Mouse (Mus musculus): ENCODE results near the gene Dvl1. TPM values are rescaled to one million over a fixed set of nuclear protein-coding genes. Genes with fewer than 3 reads are reported as not detected.

Gene Dvl1
- total and polyA plus RNA-seq, 3 experiments, result 46.3 to 62.7 (median 47.3) TPM

DNA sequence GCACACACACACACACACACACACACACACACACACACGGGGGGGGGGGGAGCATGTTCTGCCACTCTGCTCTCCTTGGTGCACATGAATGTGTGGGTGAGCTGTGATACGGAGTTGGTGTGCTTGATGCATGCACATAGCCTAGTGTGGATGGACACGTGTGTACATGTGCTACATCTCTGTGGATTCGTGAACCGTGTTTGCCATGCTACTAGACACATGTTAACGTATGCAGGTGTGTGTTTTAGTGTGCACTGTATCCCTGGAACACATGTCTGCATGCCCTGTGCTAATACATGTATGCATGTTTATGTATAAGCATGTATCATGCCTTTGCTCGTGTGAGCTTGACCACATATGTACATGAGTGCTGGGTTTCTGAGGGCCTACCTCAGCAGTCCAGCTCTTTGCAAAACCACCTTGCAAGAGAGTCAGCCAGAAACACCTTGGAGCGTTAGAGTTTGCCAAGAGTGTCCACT lies 46.0 kb downstream of the Dvl1 start:
- peak overlapping the region; percentile 39 for H3K9ac ChIP-seq (ENCODE audit: low read depth, low read length)
- intact Hi-C loops (cut with DNase I), result loop anchor here (2.0 to 5.0 kb wide), 3 partner anchors 24 to 219 kb away; partner anchors contain the start of genes Cptp, Ints11 and Ube2j2
- 57% methylated on average over 8 of the region's 8 CpGs for WGBS
- no peaks in the 10 kb centered on the region for H3K27me3 ChIP-seq (ENCODE audit: control insufficient read depth, insufficient read depth, low read length)
- DNase-seq, result peak; percentile 2 to 15
- TF ChIP-seq EP300 (IDR thresholded peaks at IDR 0.05; ENCODE audit: insufficient read depth, low read depth, low read length) (no peak), POLR2A (IDR thresholded peaks at IDR 0.05; ENCODE audit: insufficient read depth, low read depth, low read length) (no peak), CTCF (IDR thresholded peaks at IDR 0.05) (no peak)
- H3K4me1 ChIP-seq (ENCODE audit: control insufficient read depth, insufficient read depth, low read length), result peaks cover 27% of the 10 kb centered on the region
- H3K36me3 ChIP-seq (ENCODE audit: control insufficient read depth, insufficient read depth, low read length), result peaks cover 3% of the 10 kb centered on the region
- peak overlapping the region; percentile 23; the same call in 1 of the 2 replicates for H3K4me3 ChIP-seq
- H3K79me2 ChIP-seq (replicated peaks; ENCODE audit: control insufficient read depth, insufficient read depth, low read length), result peaks cover 10% of the 10 kb centered on the region; the same call in 1 of the 2 replicates
- H3K27ac ChIP-seq, result peak overlapping the region; percentile 76

DNA sequence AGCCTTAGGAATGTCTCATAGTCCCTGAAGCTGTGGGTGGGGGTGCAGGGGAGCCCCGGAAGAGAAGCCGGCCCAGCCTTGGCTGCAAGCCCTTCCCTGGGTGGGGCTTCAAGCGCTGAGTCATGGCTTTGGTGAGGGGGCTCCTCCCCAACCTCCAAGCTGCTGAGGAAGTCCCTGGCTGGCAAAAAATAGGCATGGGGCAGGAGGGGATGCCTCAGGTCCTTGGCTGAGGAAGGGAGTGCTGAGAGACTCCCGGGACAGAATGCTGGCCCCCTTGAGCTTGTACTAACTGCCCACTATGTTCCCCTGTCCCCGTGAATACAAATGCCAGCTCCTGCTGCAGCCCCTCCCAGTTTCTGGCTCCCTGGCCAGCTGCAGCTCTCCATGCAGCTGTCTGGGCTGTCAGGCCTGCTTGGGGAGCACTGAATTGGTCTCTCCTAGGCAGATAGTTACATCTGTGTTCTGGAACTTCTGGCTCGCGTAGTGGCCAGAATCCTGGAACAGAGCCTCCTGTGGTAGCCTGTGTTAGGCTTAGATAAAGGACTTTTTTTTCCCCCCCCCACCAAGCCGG lies 47.2 kb downstream of the Dvl1 start:
- DNase-seq, result peak; percentile 88 to 89
- peaks cover 3% of the 10 kb centered on the region for H3K36me3 ChIP-seq (ENCODE audit: control insufficient read depth, insufficient read depth, low read length)
- peak overlapping the region; percentile 6 for H3K9ac ChIP-seq (ENCODE audit: low read depth, low read length)
- peak overlapping the region; percentile 33 for H3K4me3 ChIP-seq
- H3K79me2 ChIP-seq (replicated peaks; ENCODE audit: control insufficient read depth, insufficient read depth, low read length), result peaks cover 10% of the 10 kb centered on the region; the same call in 1 of the 2 replicates
- H3K27ac ChIP-seq, result peak overlapping the region; percentile 76
- H3K27me3 ChIP-seq (ENCODE audit: control insufficient read depth, insufficient read depth, low read length), result no peaks in the 10 kb centered on the region
- 0 out of 2 replicates have a peak, but pooled peaks have one; percentile 23 for TF ChIP-seq POLR2A (IDR thresholded peaks at IDR 0.05; ENCODE audit: insufficient read depth, low read depth, low read length)
- no peak for TF ChIP-seq EP300 (IDR thresholded peaks at IDR 0.05; ENCODE audit: insufficient read depth, low read depth, low read length)
- peak; percentile 21 for TF ChIP-seq CTCF (IDR thresholded peaks at IDR 0.05)
- H3K4me1 ChIP-seq (ENCODE audit: control insufficient read depth, insufficient read depth, low read length), result peaks cover 27% of the 10 kb centered on the region
- intact Hi-C loops (cut with DNase I), result loop anchor here (5.0 kb wide), 1 partner anchor 218 kb away; no protein-coding TSS in a partner anchor
- 6% methylated on average over 8 of the region's 8 CpGs for WGBS

- Histone ChIP-seq H3K27ac (peak overlapping the region; percentile 76), H3K4me3 (peak overlapping the region; percentile 33)
These were observed 48.0 kb downstream of the Dvl1 start for GRCm38 (mm10) chr4:155895216-155895615.

GRCm38 (mm10) chr4:155895826-155896225 lies 48.6 kb downstream of the Dvl1 start:
- intact Hi-C loops (cut with DNase I), result no loop called here
- TF ChIP-seq POLR2A (IDR thresholded peaks at IDR 0.05; ENCODE audit: insufficient read depth, low read depth, low read length) (no peak), EP300 (IDR thresholded peaks at IDR 0.05; ENCODE audit: insufficient read depth, low read depth, low read length) (no peak), CTCF (IDR thresholded peaks at IDR 0.05) (no peak)
- 57% methylated on average over 4 of the region's 4 CpGs for WGBS

More at GRCm38 (mm10) chr4:155895216-155895615, 48.0 kb downstream of the Dvl1 start:
- 27% methylated on average over 6 of the region's 6 CpGs for WGBS
- peaks cover 27% of the 10 kb centered on the region for H3K4me1 ChIP-seq (ENCODE audit: control insufficient read depth, insufficient read depth, low read length)
- peaks cover 3% of the 10 kb centered on the region for H3K36me3 ChIP-seq (ENCODE audit: control insufficient read depth, insufficient read depth, low read length)
- H3K9ac ChIP-seq (ENCODE audit: low read depth, low read length), result peak overlapping the region; percentile 7
- TF ChIP-seq EP300 (IDR thresholded peaks at IDR 0.05; ENCODE audit: insufficient read depth, low read depth, low read length) (no peak), POLR2A (IDR thresholded peaks at IDR 0.05; ENCODE audit: insufficient read depth, low read depth, low read length) (0 out of 2 replicates have a peak, but pooled peaks have one; percentile 26)
- H3K27me3 ChIP-seq (ENCODE audit: control insufficient read depth, insufficient read depth, low read length), result no peaks in the 10 kb centered on the region
- DNase-seq, result peak; percentile 66 to 74
- H3K79me2 ChIP-seq (replicated peaks; ENCODE audit: control insufficient read depth, insufficient read depth, low read length), result peaks cover 10% of the 10 kb centered on the region; the same call in 1 of the 2 replicates
- intact Hi-C loops (cut with DNase I), result no loop called here

DNA sequence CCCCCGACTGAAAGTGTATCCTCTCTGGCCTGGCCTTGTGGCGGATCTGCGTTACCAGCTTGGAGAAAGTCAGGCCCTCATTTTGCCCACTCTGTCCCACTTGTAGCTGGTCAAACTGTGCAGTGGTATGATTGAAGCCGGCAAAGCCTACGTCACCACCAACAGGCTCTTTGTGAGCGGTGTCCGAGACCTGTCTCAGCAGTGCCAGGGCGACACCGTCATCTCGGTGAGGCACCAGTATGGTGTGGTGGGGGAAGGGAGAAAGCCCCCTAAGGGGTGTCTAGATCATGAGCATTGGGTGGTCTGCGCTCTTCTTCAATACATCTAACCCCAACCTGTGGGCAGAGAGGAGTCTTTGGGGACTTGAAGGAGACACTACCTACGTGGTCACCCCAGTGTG lies 49.3 kb downstream of the Dvl1 start:
- Histone ChIP-seq H3K4me3 (no peak overlapping the region), H3K4me1 (ENCODE audit: control insufficient read depth, insufficient read depth, low read length) (peaks cover 28% of the 10 kb centered on the region), H3K27ac (no peak overlapping the region), H3K36me3 (ENCODE audit: control insufficient read depth, insufficient read depth, low read length) (peaks cover 5% of the 10 kb centered on the region), H3K9ac (ENCODE audit: low read depth, low read length) (no peak overlapping the region), H3K27me3 (ENCODE audit: control insufficient read depth, insufficient read depth, low read length) (no peaks in the 10 kb centered on the region), H3K79me2 (replicated peaks; ENCODE audit: control insufficient read depth, insufficient read depth, low read length) (peaks cover 8% of the 10 kb centered on the region; the same call in 1 of the 2 replicates)
- 97% methylated on average over 12 of the region's 12 CpGs for WGBS
- intact Hi-C loops (cut with DNase I), result no loop called here
- TF ChIP-seq EP300 (IDR thresholded peaks at IDR 0.05; ENCODE audit: insufficient read depth, low read depth, low read length) (no peak), CTCF (IDR thresholded peaks at IDR 0.05) (no peak), POLR2A (IDR thresholded peaks at IDR 0.05; ENCODE audit: insufficient read depth, low read depth, low read length) (no peak)
- peak in 1 of 2 experiments; percentile 13 for DNase-seq

More at GRCm38 (mm10) chr4:155895826-155896225, 48.6 kb downstream of the Dvl1 start:
- peak overlapping the region; percentile 18; the same call in 1 of the 2 replicates for H3K27ac ChIP-seq
- DNase-seq, result peak; percentile 5 to 18
- no peaks in the 10 kb centered on the region for H3K27me3 ChIP-seq (ENCODE audit: control insufficient read depth, insufficient read depth, low read length)
- peaks cover 23% of the 10 kb centered on the region for H3K4me1 ChIP-seq (ENCODE audit: control insufficient read depth, insufficient read depth, low read length)
- H3K36me3 ChIP-seq (ENCODE audit: control insufficient read depth, insufficient read depth, low read length), result peaks cover 3% of the 10 kb centered on the region
- no peak overlapping the region; the same call in 1 of the 2 replicates for H3K9ac ChIP-seq (ENCODE audit: low read depth, low read length)
- H3K79me2 ChIP-seq (replicated peaks; ENCODE audit: control insufficient read depth, insufficient read depth, low read length), result peaks cover 10% of the 10 kb centered on the region; the same call in 1 of the 2 replicates
- peak overlapping the region; percentile 33; the same call in 1 of the 2 replicates for H3K4me3 ChIP-seq

DNA sequence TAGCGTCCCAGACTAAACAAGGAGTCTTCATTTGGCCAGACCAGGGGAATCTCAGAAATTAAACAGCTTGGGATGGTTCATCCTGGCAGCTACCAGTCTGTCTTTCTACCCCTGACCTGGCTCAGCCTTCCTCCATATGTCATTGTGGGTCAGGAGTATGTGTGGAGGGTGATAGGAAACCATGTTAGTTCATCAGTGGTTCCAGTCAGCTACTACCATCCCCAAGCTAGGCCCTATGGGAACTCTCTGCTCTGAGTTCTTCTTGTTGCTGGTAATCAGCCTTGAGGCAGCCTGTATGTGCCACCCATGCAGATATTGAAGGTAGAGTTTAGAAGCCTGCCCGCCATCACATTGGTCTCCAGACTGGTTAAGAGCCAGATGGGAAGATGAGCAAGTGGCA lies 51.1 kb downstream of the Dvl1 start:
- H3K79me2 ChIP-seq (replicated peaks; ENCODE audit: control insufficient read depth, insufficient read depth, low read length), result 0 out of 2 replicates have a peak, but pooled peaks cover under 1% of the 10 kb centered on the region
- no peaks in the 10 kb centered on the region for H3K27me3 ChIP-seq (ENCODE audit: control insufficient read depth, insufficient read depth, low read length)
- no peak overlapping the region for H3K9ac ChIP-seq (ENCODE audit: low read depth, low read length)
- H3K4me1 ChIP-seq (ENCODE audit: control insufficient read depth, insufficient read depth, low read length), result peaks cover 25% of the 10 kb centered on the region
- no peak overlapping the region for H3K4me3 ChIP-seq
- TF ChIP-seq CTCF (IDR thresholded peaks at IDR 0.05) (no peak), EP300 (IDR thresholded peaks at IDR 0.05; ENCODE audit: insufficient read depth, low read depth, low read length) (no peak), POLR2A (IDR thresholded peaks at IDR 0.05; ENCODE audit: insufficient read depth, low read depth, low read length) (no peak)
- intact Hi-C loops (cut with DNase I), result no loop called here
- WGBS, result 100% methylated on average over 2 of the region's 2 CpGs
- H3K27ac ChIP-seq, result no peak overlapping the region
- peaks cover 5% of the 10 kb centered on the region for H3K36me3 ChIP-seq (ENCODE audit: control insufficient read depth, insufficient read depth, low read length)
- DNase-seq, result no peak
